18 mouse cellular contexts compared by ENCODE assay signal in the genomic region with DNA sequence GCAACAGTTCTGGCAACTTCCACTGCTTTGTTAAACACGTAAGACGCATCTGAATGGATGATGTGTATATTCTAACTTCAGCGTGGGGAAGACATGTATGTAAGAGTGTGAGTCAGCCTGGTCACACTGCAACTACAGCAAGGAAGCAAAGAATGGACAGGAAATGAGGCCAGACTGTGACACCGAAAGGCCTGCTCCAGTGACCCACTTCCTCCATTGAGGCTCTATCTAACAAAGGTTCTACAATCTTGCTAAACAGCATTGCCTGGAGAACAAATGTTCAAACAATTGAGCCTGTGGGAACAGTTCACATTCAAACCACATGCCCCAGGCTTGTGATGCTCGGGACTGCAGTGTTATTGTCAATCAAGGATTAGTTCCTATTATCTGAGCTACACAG. TPM values are rescaled to one million over a fixed set of nuclear protein-coding genes. Genes with fewer than 3 reads are reported as not detected.
"Had no signal": no experiment of that assay in that cellular context is flagged by ENCODE, and none has a peak within 500 bp of the region (broad histone marks: within the 10 kb centered on the region; RNA-seq: fewer than 3 reads in every experiment).

No protein-coding gene starts in this region.

- H3K27ac ChIP-seq: kidney, postnatal 0 days; limb, embryonic 12.5 days; limb, embryonic 15.5 days; liver, embryonic 14.5 days; stomach, embryonic 15.5 days had no signal

- H3K9ac ChIP-seq: limb, embryonic 12.5 days; limb, embryonic 15.5 days; liver, embryonic 14.5 days; stomach, embryonic 15.5 days had no signal

- H3K4me1 ChIP-seq: limb, embryonic 12.5 days; limb, embryonic 15.5 days; stomach, embryonic 15.5 days had no signal

- H3K36me3 ChIP-seq: limb, embryonic 12.5 days; limb, embryonic 15.5 days; stomach, embryonic 15.5 days had no signal

- H3K4me3 ChIP-seq: limb, embryonic 12.5 days; limb, embryonic 15.5 days; stomach, embryonic 15.5 days had no signal

- ATAC-seq: intestine, postnatal 0 days had no signal

- H3K27me3 ChIP-seq: limb, embryonic 12.5 days; limb, embryonic 15.5 days; stomach, embryonic 15.5 days had no signal

- DNase-seq: kidney, adult 2 months; kidney, postnatal 25 days; left cerebral cortex, postnatal 4 days; lung, adult 18-20 months; lung, postnatal 10 days; lung, postnatal 4 days; midbrain, embryonic 14.5 days; right cerebral cortex, postnatal 25 days; spleen, adult 18-20 months; thymus, postnatal 25 days had no signal

- H3K4me2 ChIP-seq: limb, embryonic 12.5 days; limb, embryonic 15.5 days; midbrain, embryonic 11.5 days; stomach, embryonic 15.5 days had no signal

- H3K9me3 ChIP-seq: limb, embryonic 12.5 days; limb, embryonic 15.5 days; stomach, embryonic 15.5 days had no signal

RNA-seq across cellular contexts. Expression of a gene that starts 21.0 kb away (rescaled TPM):
- total RNA-seq: megakaryocyte-erythroid progenitor cell, adult 5-6 weeks had no signal
